Mouse (Mus musculus) left cerebral cortex, adult 18-20 months (tissue): ENCODE measurements at regions not wholly inside any gene's neighbourhood (a gene's known extent, or its start where the extent isn't known, plus 50 kb on each side); places are given as distances from the start of the nearest gene placed in this dataset.

Experiments used
- DNase-seq, 2 experiments: peaks; one replicate each; pipeline ENCODE4 v3.0.0; 2021 to 2022; ENCODE audit warnings: low spot score in 2 of 2, mixed read lengths in 1 of 2

DNA sequence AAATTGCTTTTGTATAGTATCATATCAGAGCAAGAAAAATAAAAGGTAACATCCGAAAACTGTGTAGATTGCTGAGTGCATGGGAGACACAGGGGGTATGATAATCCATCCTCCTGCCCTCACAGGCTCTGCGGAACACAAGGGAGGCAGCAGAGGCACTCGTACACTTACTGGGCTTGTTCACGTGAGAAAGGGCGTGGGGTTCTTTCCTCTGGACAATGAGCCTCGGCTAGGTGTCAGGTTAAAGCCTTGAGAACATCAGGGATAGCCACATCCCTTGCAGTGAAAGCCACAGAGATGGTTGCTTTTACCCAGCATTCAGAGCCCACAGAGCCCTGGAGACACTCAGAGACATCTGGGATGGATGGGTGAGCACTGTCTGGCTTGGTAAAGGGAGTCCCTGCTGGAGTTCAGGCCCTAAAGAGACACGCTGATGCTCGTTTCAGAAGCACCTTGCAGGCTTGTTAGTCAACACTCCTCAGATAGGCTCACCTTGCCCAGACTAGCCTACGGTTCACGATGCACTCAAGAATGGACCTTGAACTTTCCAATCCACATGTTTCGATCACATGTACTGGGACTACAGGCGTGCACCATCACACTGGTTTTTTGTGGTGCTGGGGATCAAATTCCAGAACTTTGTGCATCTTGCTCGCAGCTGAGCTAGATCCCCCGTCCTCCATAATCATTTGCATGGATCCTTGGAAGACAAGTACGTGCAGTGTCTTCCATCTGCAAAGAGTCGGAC lies 83.5 kb upstream of the Spin1 start:
- no peak for DNase-seq

- DNase-seq, result no peak
These were observed 82.9 kb upstream of the Spin1 start for GRCm38 (mm10) chr13:51017727-51018321.

- DNase-seq, result no peak
These were observed 82.3 kb upstream of the Spin1 start for GRCm38 (mm10) chr13:51018366-51018765.

DNA sequence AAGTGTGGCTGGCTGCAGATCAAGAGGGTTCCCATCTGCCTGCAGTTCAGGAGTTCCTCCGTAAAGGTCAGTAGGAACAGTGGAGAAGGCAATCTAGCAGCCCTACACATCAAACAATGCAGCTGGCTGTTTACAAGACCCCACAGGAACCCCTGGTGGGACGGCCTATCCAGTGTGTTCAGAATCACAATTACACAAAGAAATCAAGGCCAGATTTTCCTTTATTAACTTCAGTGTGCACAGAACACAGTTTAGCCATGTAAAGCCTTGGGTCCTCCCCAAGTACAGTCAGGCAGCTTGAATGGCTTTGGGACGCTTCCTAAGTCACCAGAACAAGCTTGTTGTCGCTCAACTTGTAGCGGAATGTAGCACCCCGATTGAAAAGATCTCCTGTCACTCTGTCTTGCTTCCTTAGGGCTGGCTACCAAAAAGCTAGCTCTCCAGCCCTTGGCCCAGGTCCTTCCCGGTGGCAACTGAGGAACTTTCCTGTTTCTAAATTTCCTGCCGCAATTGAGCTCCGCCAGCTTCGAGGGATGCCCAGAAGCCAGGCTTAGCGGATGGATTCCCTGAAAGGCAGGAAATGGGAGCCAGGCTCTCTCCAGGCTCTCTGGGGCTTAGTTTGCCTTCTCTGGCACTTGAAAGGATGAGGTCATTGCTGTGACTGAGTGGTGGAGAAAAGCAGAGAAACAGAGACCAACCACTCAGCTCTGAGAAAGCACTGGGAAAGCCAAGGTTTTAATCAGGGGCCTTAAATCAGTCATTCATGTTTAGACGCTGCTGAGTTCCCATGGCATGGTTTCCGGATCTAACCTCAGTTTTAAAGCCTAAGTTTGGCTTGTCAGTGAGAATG lies 78.1 kb upstream of the Spin1 start:
- no peak for DNase-seq

GRCm38 (mm10) chr13:51023271-51023670 lies 77.4 kb upstream of the Spin1 start:
- no peak for DNase-seq

DNA sequence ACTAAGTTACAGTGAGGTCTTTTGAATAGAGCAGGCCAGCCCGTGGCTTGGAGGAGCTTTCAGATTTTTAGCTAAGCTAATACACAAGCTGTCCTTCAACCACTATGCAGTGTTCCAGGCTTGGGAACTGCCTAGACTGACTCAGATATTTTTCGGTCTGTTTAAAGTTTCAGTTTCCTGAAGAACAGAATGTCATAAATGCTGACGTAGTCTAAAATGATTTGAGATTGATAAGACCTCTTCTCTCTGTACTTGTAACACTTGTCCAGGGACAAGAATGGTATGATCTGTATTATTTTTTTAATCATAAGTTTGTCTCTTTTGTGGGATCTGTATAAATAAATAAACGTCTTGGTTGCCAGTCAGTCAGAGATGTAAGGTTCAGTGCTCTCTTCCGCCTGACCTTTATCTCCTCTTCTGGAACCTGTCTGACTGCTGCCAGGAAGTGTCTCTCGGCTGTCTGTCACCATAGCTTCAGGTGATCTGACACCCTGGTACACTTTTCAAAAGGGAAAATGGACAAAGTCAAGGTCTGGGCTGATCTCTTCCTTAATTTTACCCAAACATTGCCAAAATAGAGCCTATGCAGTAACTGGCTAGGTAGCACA lies 74.3 kb upstream of the Spin1 start:
- DNase-seq, result no peak

- no peak for DNase-seq
These were observed 62.7 kb upstream of the Spin1 start for GRCm38 (mm10) chr13:51037850-51038450.

DNA sequence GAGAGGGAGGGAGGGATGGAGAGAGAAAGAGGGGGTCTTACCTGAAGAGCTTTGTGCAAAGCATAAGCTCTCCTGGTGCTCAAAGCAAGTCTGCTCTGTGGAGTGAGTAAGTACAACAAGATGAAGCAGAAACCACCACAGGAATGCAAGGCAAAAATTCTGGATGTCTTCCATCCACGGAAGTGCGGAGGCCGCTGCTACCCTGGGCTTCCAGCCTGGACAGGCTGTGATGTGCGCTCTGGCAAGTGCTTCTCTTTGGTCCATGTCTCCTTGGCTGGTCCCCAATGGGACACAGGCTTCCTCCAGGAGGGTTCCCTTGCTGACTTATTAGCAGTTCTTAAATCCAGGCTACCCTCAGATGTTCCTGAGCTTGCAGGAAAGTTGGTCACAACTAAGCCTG lies 61.7 kb upstream of the Spin1 start:
- DNase-seq, result no peak

- no peak for DNase-seq
These were observed 59.6 kb upstream of the Spin1 start for GRCm38 (mm10) chr13:51041121-51041520.

- no peak for DNase-seq
These were observed 57.7 kb upstream of the Spin1 start for GRCm38 (mm10) chr13:51042881-51043402.
